Mouse (Mus musculus) inflammation-experienced regulatory T-cells, adult 16 weeks (primary cell): ENCODE measurements around the gene Tada2b. TPM values are rescaled to one million over a fixed set of nuclear protein-coding genes. Genes with fewer than 3 reads are reported as not detected.

Source experiments
- polyA plus RNA-seq: library from polyadenylated mRNA; unstranded; fragments of 100-300 nt; shearing (Covaris generic); gene quantifications from one replicate; pipeline ENCODE4 v1.2.1, GENCODE M21; 2017

Gene Tada2b
- polyA plus RNA-seq, result 1.00 TPM

GRCm38 (mm10) chr5:36484171-36484990, at the start of gene Tada2b, which contains the start of gene Ccdc96:
Gene Tada2b, minus strand, starts transcription at chr5:36484285.
Gene Ccdc96, plus strand, starts transcription at chr5:36484588.

DNA sequence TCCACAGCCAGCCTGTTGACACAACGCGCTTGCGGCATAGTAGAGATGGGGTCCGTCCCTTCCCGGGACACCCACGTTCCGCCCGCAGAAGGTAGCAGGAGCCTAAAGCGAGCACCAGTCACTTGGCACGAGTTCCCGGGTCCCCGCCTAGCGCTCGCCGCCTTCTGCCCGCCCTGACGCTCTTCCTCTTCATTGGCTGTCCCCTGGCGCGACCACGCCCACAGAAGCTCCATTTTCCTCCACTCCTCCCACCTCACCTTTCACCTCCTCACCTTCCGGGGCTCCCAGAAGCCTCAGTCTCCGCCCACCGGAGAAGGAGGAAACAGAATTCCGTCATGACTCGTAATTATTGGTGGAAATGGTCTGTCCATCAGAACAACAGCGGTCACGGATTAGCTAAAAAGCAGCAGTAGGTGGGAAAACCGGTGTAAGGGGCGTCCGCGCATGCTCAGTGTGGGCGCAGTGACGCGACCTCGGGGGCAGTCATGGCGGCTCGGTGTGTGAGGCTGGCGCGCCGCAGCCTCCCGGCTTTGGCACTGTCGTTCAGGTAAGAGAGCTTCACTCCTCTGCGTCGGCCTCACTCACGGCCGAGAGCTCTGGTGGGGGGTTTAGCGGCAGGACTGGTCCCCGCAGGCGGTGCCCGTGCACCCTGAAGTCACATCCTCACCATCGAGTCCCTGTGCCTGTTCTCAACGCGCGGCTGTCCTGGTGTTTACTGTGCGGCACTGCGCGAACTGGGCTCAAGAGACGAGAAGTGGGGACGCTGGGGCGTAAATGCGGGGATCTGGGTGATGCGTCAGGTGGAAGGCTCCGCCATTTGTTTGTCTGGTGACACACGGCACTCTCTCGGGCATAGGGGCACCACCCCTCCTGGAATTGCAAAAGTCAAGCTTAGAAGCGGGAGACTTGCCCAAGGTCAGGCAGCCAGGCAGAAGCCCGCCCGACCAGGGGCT, 19.1 kb downstream of the Tada2b start, which contains the start of gene Grpel1:
TSS of gene Grpel1 (plus strand) at position 290 of the 953 bp plus-strand sequence.

Other genes with a start within 250 kb of the Tada2b start
- 5.0 TPM for gene Sorcs2, start 86.1 kb downstream of the Tada2b start, polyA plus RNA-seq
- gene Grpel1, start 19.3 kb downstream of the Tada2b start, polyA plus RNA-seq, result 41.0 TPM
- gene Ccdc96, start 303 bp upstream of the Tada2b start, polyA plus RNA-seq, result not detected
- 134 TPM for gene Tbc1d14, start 109.0 kb upstream of the Tada2b start, polyA plus RNA-seq
- 48.5 TPM for gene D5Ertd579e, start 211.7 kb upstream of the Tada2b start, polyA plus RNA-seq